Mouse (Mus musculus) neural tube, embryonic 11.5 days (tissue): Measurements from ENCODE around the gene 1700122O11Rik. TPM values are rescaled to one million over a fixed set of nuclear protein-coding genes. Genes with fewer than 3 reads are reported as not detected.
A peak's percentile ranks its signal among the peaks of the same experiment; 100 is the strongest.

Source experiments
- ATAC-seq: fragments of 200-750 bp; cut with Nextera tagmentation; 2 replicates; pipeline ENCODE4 v1.8.0; 2017; ENCODE audit warnings: moderate number of reproducible peaks, mild to moderate bottlenecking, moderate TSS enrichment, moderate library complexity; ENCODE audit not compliant: insufficient read depth, low FRiP score, low TSS enrichment
- DNase-seq: peaks from one replicate; pipeline ENCODE4 v3.0.0-alpha.2; 2015; ENCODE audit warnings: low spot score
- H3K27ac ChIP-seq: fragments of 300-500 bp; sonication (generic); 2 replicates; pipeline ENCODE4 v1.5.1; 2014; ENCODE audit warnings: low read depth, mild to moderate bottlenecking, low read length
- H3K27me3 ChIP-seq: fragments of 300-500 bp; sonication (generic); 2 replicates; pipeline ENCODE4 v1.6.1; 2014; ENCODE audit warnings: mild to moderate bottlenecking, low read length, mixed read lengths; ENCODE audit not compliant: control insufficient read depth, insufficient read depth
- H3K36me3 ChIP-seq: fragments of 300-500 bp; sonication (generic); 2 replicates; pipeline ENCODE4 v1.6.1; 2014; ENCODE audit warnings: mild to moderate bottlenecking, low read length, moderate library complexity, mixed read lengths; ENCODE audit not compliant: control insufficient read depth, insufficient read depth
- H3K4me1 ChIP-seq: fragments of 300-500 bp; sonication (generic); 2 replicates; pipeline ENCODE4 v1.6.1; 2014; ENCODE audit warnings: low read length, mixed read lengths; ENCODE audit not compliant: control insufficient read depth, insufficient read depth
- H3K4me2 ChIP-seq: fragments of 300-500 bp; sonication (generic); 2 replicates; pipeline ENCODE4 v1.6.1; 2014; ENCODE audit warnings: low read depth, mild to moderate bottlenecking, moderate library complexity
- H3K4me3 ChIP-seq: fragments of 300-500 bp; sonication (generic); 2 replicates; pipeline ENCODE4 v1.5.1; 2014; ENCODE audit warnings: low read depth, low read length
- H3K9ac ChIP-seq: fragments of 300-500 bp; sonication (generic); 2 replicates; pipeline ENCODE4 v1.6.1; 2014; ENCODE audit warnings: mild to moderate bottlenecking, low read length
- H3K9me3 ChIP-seq: fragments of 300-500 bp; sonication (generic); 2 replicates; pipeline ENCODE4 v1.6.1; 2016; ENCODE audit warnings: low read length; ENCODE audit not compliant: control insufficient read depth
- WGBS: fragments of 180-500 bp; shearing (Covaris S2); extraction: QIAGEN DNeasy Blood & Tissue Kit; methylation state at CpG from one replicate; pipeline ENCODE4 v1.1.7; 2014; 5-methylcytosine and 5-hydroxymethylcytosine counted together
- polyA plus RNA-seq: library from polyadenylated mRNA; unstranded; fragments of >200 nt; fragmentation: Nextera tagmentation; extraction: Ambion mirVana; gene quantifications from 2 replicates; pipeline ENCODE4 v1.2.1, GENCODE M21; 2014

The 1700122O11Rik gene
- polyA plus RNA-seq, 1 experiment from 2014 or later: not detected

- peaks cover 5% of the 10 kb centered on the region; the same call in 1 of the 2 replicates for H3K4me1 ChIP-seq
- H3K9me3 ChIP-seq: no peaks in the 10 kb centered on the region
- WGBS: 73% methylated on average over 6 of the region's 6 CpGs
- H3K36me3 ChIP-seq: no peaks in the 10 kb centered on the region
- no peak overlapping the region for H3K27ac ChIP-seq
- no peak overlapping the region for H3K4me2 ChIP-seq
- DNase-seq: no peak
- H3K4me3 ChIP-seq: no peak overlapping the region
- no peak for ATAC-seq
- no peaks in the 10 kb centered on the region for H3K27me3 ChIP-seq
- H3K9ac ChIP-seq: no peak overlapping the region
Measured at GRCm38 (mm10) chr17:47999403-47999802, 38.7 kb downstream of the 1700122O11Rik start.

- H3K9ac ChIP-seq: no peak overlapping the region
- H3K4me1 ChIP-seq: peaks cover 5% of the 10 kb centered on the region; the same call in 1 of the 2 replicates
- no peak for ATAC-seq
- DNase-seq: no peak
- no peak overlapping the region for H3K4me2 ChIP-seq
- H3K4me3 ChIP-seq: no peak overlapping the region
- no peaks in the 10 kb centered on the region for H3K27me3 ChIP-seq
- H3K36me3 ChIP-seq: no peaks in the 10 kb centered on the region
- H3K27ac ChIP-seq: no peak overlapping the region
- H3K9me3 ChIP-seq: no peaks in the 10 kb centered on the region
- 24% methylated on average over 3 of the region's 3 CpGs for WGBS
Measured at GRCm38 (mm10) chr17:47997806-47998205, 40.3 kb downstream of the 1700122O11Rik start.

- peak overlapping the region; percentile 24; the same call in 1 of the 2 replicates for H3K4me2 ChIP-seq
- H3K27me3 ChIP-seq: no peaks in the 10 kb centered on the region
- no peaks in the 10 kb centered on the region for H3K9me3 ChIP-seq
- peak overlapping the region; percentile 29; the same call in 1 of the 2 replicates for H3K9ac ChIP-seq
- no peak overlapping the region for H3K4me3 ChIP-seq
- WGBS: 14% methylated on average over 10 of the region's 10 CpGs
- ATAC-seq: peak; percentile 48; the same call in 1 of the 2 replicates
- H3K27ac ChIP-seq: peak overlapping the region; percentile 78
- H3K36me3 ChIP-seq: no peaks in the 10 kb centered on the region
- DNase-seq: no peak
- peaks cover 16% of the 10 kb centered on the region for H3K4me1 ChIP-seq
Measured at GRCm38 (mm10) chr17:47990392-47991123, 47.5 kb downstream of the 1700122O11Rik start.

- H3K9me3 ChIP-seq: no peaks in the 10 kb centered on the region
- H3K36me3 ChIP-seq: no peaks in the 10 kb centered on the region
- H3K9ac ChIP-seq: 0 out of 2 replicates have a peak overlapping the region, but pooled peaks have one; percentile 29
- peak overlapping the region; percentile 24; the same call in 1 of the 2 replicates for H3K4me2 ChIP-seq
- peaks cover 16% of the 10 kb centered on the region for H3K4me1 ChIP-seq
- 1% methylated on average over 8 of the region's 8 CpGs for WGBS
- no peaks in the 10 kb centered on the region for H3K27me3 ChIP-seq
- H3K4me3 ChIP-seq: no peak overlapping the region
- ATAC-seq (peak; percentile 81), DNase-seq (peak; percentile 86)
- H3K27ac ChIP-seq: peak overlapping the region; percentile 78
Measured at GRCm38 (mm10) chr17:47989951-47990378, 48.1 kb downstream of the 1700122O11Rik start.

GRCm38 (mm10) chr17:47988811-47989210, 49.3 kb downstream of the 1700122O11Rik start:
- DNase-seq (peak; percentile 67), ATAC-seq (no peak)
- no peaks in the 10 kb centered on the region for H3K36me3 ChIP-seq
- H3K4me3 ChIP-seq: no peak overlapping the region
- H3K27me3 ChIP-seq: no peaks in the 10 kb centered on the region
- H3K27ac ChIP-seq: no peak overlapping the region; the same call in 1 of the 2 replicates
- H3K4me1 ChIP-seq: peaks cover 16% of the 10 kb centered on the region
- H3K9ac ChIP-seq: no peak overlapping the region
- H3K4me2 ChIP-seq: no peak overlapping the region
- no peaks in the 10 kb centered on the region for H3K9me3 ChIP-seq
- WGBS: 47% methylated on average over 8 of the region's 8 CpGs

- H3K4me3 ChIP-seq: no peak overlapping the region
- DNase-seq: no peak
- no peaks in the 10 kb centered on the region for H3K36me3 ChIP-seq
- WGBS: 86% methylated on average over 8 of the region's 8 CpGs
- H3K4me2 ChIP-seq: no peak overlapping the region
- no peaks in the 10 kb centered on the region for H3K27me3 ChIP-seq
- H3K9ac ChIP-seq: no peak overlapping the region
- no peak overlapping the region for H3K27ac ChIP-seq
- H3K9me3 ChIP-seq: no peaks in the 10 kb centered on the region
- no peak for ATAC-seq
- H3K4me1 ChIP-seq: peaks cover 16% of the 10 kb centered on the region
Measured at GRCm38 (mm10) chr17:47988074-47988473, 50.0 kb downstream of the 1700122O11Rik start.

Other genes starting within 250 kb of the 1700122O11Rik start
- gene Mdfi, start 203.6 kb downstream of the 1700122O11Rik start, polyA plus RNA-seq: 43.4 and 50.3 TPM in 2 replicates
- 34.5 and 35.8 TPM in 2 replicates for gene Foxp4, start 113.6 kb downstream of the 1700122O11Rik start, polyA plus RNA-seq
- gene 1700067P10Rik, start 51.0 kb upstream of the 1700122O11Rik start, polyA plus RNA-seq: not detected in 2 replicates
- not detected in 2 replicates for gene 9830107B12Rik, start 108.0 kb upstream of the 1700122O11Rik start, polyA plus RNA-seq
- gene A530064D06Rik, start 129.0 kb upstream of the 1700122O11Rik start, polyA plus RNA-seq: not detected in 2 replicates
- 0.07 TPM in 1 of 2 replicates, not detected in the other for gene Trem1, start 194.5 kb upstream of the 1700122O11Rik start, polyA plus RNA-seq
- gene Trem3, start 209.5 kb upstream of the 1700122O11Rik start, polyA plus RNA-seq: not detected in 2 replicates
- gene Treml4, start 226.0 kb upstream of the 1700122O11Rik start, polyA plus RNA-seq: 0.18 and 0.25 TPM in 2 replicates